Mouse (Mus musculus) G1E-ER4 (cell line): ENCODE results near the gene Tmem231. TPM values are rescaled to one million over a fixed set of nuclear protein-coding genes. Genes with fewer than 3 reads are reported as not detected.

Source experiments
- GATA1 ChIP-seq: IDR thresholded peaks from one replicate; pipeline ENCODE4 v1.8.0; 2012; ENCODE audit warnings: low read length, inconsistent platforms
- polyA plus RNA-seq: library from polyadenylated mRNA; stranded (reverse); fragments of >175 nt; gene quantifications from 2 replicates; pipeline ENCODE4 v1.2.3, GENCODE M21; 2012

Tmem231 gene
- polyA plus RNA-seq, 1 experiment: 3.0 TPM

GRCm38 (mm10) chr8:111931721-111932120, 2.0 kb downstream of the Tmem231 start:
- no peak for TF ChIP-seq GATA1

- peak; percentile 10 for TF ChIP-seq GATA1
Observed at GRCm38 (mm10) chr8:111929648-111930344, 3.9 kb downstream of the Tmem231 start.

DNA sequence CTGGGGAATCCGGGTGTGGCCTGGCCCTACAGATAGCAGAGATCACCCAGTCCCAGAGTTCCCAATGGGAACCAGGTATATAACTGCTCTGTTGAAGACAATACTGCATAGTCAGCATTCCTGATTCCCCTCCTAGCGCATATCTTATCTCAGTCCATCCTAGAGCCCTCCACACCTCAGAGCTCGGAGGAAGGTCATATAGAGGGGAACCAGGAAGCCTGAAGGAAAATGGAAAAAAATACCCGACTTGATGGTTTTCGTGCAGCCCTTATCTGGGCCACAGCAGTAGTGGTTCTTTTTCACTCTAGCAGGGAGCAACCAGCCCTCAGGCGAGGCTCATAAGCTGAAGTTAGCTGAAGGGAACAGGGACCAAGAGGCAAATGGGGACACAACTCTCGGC, 8.7 kb downstream of the Tmem231 start:
- TF ChIP-seq GATA1: no peak

GRCm38 (mm10) chr8:111923383-111923804, 10.3 kb downstream of the Tmem231 start:
- no peak for TF ChIP-seq GATA1

GRCm38 (mm10) chr8:111920971-111921370, 12.7 kb downstream of the Tmem231 start:
- no peak for TF ChIP-seq GATA1

DNA sequence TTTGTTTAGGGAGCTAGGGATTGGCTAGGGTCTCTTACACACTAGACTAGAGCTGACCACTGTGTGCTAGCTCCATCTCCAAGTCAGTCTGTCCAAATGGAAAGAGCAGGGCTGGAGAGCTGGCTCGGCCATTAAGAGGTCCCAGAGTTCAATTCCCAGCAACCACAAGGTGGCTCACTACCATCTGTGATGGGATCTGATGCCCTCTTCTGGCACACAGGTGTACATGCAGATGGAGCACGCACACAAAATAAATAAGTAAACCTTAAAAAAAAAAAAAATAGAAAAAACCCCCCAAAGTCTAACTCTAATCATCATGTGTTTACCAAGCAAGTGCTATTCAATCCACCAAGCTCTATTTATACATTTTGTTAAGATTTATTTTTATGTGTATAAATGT, 14.0 kb downstream of the Tmem231 start:
- no peak for TF ChIP-seq GATA1

GRCm38 (mm10) chr8:111912860-111913432, 20.7 kb downstream of the Tmem231 start:
- no peak for TF ChIP-seq GATA1

DNA sequence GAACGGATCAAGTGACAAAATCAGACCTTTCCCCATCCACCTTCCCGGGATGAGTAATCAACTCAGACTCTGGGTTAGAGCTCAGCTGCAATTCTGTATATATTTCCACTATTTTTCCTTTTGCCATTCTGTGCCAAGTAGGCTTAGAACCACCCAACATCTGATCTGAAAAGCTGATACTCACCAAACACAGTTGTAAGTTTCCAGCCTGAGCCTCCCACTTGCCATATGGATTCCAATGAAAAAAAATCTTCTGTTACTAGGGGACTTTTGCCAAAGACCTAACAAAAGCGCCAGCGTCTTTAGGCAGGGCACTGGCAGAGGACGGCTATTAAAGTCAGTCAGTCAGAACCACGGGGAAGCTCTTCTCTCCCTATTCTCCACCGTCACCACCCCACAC, 22.1 kb downstream of the Tmem231 start:
- TF ChIP-seq GATA1: no peak

DNA sequence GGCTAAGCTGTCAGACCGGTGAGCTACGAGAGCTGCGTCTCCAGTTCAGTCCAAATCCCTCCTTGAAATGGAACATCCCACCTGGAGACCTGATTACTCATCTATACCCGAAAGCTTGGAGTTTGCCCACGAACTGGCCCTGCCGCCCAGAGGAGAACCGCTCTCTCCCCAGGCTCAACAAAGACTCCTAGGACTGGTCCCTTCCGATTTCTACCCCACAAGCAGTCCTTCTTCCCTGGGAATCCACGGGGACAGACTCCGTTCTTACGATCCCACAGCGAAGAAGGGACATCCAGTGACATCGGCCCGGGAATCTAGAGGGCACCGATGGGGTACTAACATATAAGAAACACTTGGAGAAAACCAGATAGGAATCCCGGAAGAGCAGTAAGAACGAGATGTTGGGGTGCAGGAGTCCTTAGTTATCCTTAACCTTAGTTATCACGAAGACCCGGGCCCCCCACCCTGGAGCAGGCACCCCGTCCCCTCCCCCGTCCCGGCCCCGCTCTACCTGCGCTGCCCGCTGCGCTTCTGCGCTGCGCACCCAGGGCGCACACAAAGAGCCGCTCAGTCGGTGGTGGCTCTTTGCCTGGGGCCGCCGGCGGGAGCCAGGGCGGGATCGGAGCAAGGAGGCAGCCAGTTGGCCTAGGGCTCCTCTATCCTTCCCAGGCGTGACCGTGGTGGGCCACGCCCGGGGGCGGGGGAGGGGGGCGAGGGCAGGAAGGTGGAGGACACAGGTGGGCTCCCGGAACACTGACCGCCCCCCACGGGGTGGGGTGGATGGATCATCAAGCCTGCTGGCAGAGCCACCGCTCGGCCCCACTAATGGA, 23.8 kb downstream of the Tmem231 start, which contains the start of gene Chst5:
Chst5 (minus strand) TSS at position 827 of the 830 bp plus-strand sequence.
- TF ChIP-seq GATA1: no peak

GRCm38 (mm10) chr8:111905500-111906121, 28.1 kb downstream of the Tmem231 start:
- no peak for TF ChIP-seq GATA1

DNA sequence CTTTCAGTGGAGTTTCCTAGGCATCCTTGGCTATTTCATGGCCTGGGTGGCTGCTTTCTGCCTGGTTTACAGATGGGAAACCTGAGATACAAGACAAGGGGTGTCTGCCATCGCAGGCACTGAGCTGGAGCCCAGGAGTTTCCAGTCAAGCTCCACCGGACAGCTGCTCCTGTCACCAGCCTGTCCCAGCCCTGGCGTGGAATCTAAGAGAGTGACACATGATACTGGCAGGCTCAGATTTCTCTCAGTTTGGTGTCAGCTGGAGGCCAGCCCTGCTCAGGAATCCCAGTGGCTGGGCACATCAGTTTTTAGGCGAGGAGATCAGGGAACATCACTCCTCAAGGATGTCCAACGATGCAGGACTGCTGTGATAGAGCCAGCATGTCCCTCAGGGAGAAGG, 31.6 kb downstream of the Tmem231 start:
- no peak for TF ChIP-seq GATA1

DNA sequence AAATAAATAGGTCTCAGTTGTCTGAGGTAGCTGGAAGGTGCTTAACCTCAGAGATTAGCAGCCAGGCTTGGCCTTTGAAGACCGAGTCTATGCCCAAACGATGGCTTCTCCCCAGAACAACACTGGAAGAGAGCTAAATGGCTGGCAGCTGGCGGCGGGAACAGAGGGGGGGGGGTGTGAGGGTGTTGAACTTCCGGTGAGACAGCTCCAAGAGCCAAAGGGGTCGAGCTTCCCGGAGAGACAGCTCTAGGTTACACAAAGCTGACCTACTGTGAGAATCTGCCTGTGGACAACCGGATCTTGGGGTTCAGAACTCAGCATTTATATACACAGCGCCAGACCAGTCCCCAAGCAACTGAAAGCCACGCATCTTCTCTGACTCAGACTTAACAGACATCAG, 35.1 kb downstream of the Tmem231 start:
- TF ChIP-seq GATA1: no peak

DNA sequence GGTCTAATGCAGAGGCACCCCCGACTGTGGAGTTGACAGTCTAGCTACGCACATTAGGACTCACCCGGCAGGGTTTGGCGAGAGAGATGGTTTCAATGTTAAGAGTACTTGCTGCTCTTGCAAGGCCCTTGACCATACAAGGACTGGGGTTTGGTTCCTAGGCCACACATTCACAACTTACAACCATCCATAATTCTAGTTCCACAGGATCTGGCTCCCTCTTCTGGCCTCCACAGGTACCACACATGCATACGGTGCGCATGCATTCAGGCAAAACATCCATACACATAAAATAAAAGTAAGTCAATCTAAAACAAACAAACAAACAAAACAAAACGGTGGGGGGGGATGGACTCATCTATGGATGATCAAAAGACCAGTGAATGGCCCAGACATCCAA, 38.7 kb downstream of the Tmem231 start:
- no peak for TF ChIP-seq GATA1

- no peak for TF ChIP-seq GATA1
Observed at GRCm38 (mm10) chr8:111892615-111893014, 41.1 kb downstream of the Tmem231 start.

DNA sequence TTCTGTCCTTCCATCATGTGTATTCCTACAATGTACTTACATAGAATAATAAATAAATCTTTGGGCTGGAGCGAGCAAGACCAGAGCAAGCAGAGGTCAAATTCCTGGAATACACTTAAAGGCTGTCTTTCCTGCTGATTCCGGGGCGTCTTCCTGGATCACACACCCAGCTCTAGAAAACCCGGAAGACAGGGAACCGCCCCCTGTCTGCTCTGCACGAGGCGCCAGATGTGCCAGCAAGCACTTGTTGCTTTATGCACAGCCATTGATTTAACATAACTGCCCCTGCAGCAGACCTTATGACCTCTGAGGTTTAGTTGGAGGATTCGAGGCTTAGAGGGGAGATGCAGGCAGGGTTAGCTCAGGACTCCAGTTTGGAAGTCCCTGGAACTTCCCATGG, 41.7 kb downstream of the Tmem231 start:
- TF ChIP-seq GATA1: no peak

GRCm38 (mm10) chr8:111890911-111891303, 42.8 kb downstream of the Tmem231 start:
- no peak for TF ChIP-seq GATA1
